Mouse (Mus musculus) small intestine, adult 2 months (tissue): ENCODE data around the gene Dsn1.

ENCODE experiments used
- CTCF ChIP-seq: fragments of 200-500 bp; IDR thresholded peaks from 2 replicates; pipeline ENCODE4 v1.5.1; 2012; ENCODE audit warnings: low read depth, mild to moderate bottlenecking, control low read depth, inconsistent platforms, low read length, moderate library complexity, mixed read lengths; ENCODE audit not compliant: insufficient replicate concordance, insufficient read length; ENCODE audit errors: extremely low read depth
- POLR2A ChIP-seq: fragments of 200-500 bp; IDR thresholded peaks from 2 replicates; pipeline ENCODE4 v1.6.1; 2012; ENCODE audit warnings: low read depth, mild to moderate bottlenecking, control low read depth, inconsistent platforms, low read length, moderate library complexity

- TF ChIP-seq CTCF (no peak), POLR2A (no peak)
Measured at GRCm38 (mm10) chr2:157028261-157028660, 21.3 kb upstream of the Dsn1 start.
